Mouse (Mus musculus) right cerebral cortex, postnatal 25 days (tissue): ENCODE measurements around the gene Crip3.
A peak's percentile ranks its signal among the peaks of the same experiment; 100 is the strongest.

Experiments
- DNase-seq: peaks from one replicate; pipeline ENCODE4 v3.0.0; 2022

Gene Crip3

GRCm38 (mm10) chr17:46428761-46429414 lies at the start of gene Crip3:
Gene Crip3, plus strand, starts transcription at chr17:46428926.
- DNase-seq: no peak

- peak; percentile 98 for DNase-seq
Observed at GRCm38 (mm10) chr17:46383294-46384060, 45.2 kb upstream of the Crip3 start, which contains the start of gene Zfp318. Gene Zfp318, plus strand, starts transcription at chr17:46383731.

DNA sequence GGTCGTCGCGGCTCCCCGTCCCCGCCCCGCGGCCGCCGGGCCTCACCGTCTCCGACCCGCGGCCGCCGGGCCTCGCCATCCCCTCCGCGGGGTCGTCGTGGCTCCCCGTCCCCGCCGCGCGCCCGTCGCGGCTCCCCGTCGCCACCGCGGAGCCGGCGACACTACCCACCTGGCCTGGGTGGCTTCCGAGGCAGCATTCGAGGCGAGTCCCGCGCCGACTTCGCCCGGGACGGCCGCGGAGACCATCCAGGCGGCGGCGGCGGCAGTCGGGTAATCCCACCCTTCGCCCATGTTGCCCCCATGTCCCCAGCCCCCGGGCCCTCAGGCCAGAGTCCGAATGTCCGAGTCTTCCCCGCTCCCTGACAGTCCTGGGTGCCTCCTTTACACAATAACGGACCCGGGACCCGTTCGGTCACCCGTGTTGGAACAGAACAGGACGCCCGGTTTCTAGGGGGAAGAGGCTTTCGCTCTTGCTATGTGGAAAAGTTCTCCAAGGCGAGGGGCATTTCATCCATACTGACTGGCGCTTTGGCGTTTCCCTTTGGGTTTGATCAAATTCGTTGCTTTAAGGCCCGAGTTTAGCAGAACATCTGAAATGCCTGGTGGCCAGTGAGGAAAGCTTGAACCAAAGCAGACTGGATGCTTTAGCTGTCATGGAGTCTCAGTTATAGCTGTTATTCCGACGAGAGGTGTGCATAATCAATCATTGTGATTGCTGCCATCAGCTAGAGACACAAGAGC lies 44.5 kb upstream of the Crip3 start:
- peak; percentile 39 for DNase-seq

DNA sequence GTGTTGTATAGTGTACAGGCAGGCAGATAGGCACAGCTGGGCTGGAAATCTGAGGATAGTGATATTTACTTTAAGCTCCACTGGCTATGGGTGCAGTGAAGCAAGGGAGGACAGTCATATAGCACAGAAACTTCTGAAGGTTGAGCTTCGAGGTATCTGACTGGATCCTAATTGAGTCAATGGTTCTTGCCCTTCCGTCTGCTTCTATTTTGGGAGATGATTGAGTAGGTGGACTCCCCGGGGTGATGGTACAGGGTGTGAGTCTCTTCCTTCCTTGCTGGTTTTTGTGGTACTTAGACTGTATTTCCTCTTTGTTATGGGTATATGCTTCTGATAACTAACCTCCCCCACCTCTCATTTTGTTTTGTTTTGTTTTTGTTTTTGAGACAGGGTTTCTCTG lies 40.5 kb upstream of the Crip3 start:
- DNase-seq: no peak

GRCm38 (mm10) chr17:46393012-46393411 lies 35.7 kb upstream of the Crip3 start:
- no peak for DNase-seq

DNA sequence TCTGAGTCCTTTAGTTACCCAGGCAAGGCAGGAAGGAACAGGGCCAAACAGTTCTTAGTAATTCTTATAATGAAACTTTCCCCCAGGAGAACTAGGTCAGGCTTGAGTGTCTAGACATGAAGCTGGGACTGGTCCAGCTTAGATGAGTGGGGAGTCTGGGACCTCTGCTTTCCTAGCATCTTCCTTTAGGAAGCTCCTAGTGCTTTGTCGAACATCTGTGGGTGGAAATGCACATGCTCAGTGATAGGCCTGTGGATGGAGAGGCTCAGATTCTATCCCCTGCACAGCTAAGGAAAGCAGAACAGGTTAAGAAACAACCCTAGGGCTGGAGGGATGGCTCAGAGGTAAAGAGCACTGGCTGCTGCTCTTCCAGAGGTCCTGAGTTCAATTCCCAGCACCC lies 34.1 kb upstream of the Crip3 start:
- DNase-seq: no peak

GRCm38 (mm10) chr17:46408478-46408877 lies 20.2 kb upstream of the Crip3 start:
- no peak for DNase-seq

GRCm38 (mm10) chr17:46418628-46419027 lies 10.1 kb upstream of the Crip3 start:
- no peak for DNase-seq

DNA sequence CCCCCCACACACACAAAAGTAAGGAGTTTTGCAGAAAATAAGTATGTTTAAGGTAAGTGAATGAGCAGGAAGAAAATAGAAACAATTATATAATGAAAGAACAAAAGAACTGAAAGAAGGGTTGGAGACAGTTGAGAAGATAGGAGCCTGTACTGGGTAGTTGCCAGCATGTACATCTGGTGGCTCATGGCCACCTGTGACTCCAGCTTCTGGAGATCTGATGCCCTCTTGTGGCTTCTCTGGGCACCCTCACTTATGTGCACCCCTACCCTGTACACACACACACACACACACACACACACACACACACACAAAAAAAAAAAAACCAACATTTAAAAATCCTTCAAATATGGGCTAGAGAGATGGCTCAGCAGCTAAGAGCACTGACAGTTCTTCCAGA lies 9.0 kb upstream of the Crip3 start:
- DNase-seq: no peak

DNA sequence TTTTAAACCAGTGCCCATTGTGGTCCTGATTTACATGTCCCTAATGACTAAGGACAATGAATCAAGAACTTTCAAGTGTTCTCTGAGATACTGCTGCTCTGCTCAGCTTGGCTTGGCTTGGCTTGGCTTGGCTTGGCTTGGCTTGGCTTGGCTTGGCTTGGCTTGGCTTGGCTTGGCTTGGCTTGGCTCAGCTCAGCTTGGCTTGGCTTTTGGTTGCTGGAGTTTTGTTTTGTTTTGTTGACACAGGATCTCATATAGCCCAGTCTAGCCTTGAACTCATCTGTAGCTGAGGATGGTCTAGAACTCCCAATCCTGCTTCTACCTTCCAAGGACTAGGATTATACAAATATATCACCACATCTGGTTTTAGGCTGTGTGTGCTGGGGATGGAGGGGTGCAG lies 2.2 kb upstream of the Crip3 start:
- DNase-seq: no peak

DNA sequence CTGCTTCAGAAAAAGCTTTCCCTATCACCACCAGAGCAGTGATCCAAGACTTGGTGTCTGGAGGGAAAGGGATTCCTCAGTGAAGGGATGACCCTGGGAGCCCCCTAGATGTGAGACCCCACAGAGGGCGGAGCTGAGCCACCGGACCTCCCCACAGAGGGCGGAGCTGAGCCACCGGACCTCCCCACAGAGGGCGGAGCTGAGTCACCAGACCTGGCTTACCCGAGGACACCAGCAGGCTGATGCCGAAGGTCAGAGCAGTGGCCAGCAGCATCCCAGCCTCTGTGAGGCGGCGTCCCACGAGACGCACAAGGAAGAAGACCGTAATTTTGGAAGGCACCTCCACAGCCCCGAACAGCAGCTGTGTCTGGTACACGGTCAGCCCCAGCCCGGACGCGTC lies 4.9 kb downstream of the Crip3 start:
- DNase-seq: no peak

DNA sequence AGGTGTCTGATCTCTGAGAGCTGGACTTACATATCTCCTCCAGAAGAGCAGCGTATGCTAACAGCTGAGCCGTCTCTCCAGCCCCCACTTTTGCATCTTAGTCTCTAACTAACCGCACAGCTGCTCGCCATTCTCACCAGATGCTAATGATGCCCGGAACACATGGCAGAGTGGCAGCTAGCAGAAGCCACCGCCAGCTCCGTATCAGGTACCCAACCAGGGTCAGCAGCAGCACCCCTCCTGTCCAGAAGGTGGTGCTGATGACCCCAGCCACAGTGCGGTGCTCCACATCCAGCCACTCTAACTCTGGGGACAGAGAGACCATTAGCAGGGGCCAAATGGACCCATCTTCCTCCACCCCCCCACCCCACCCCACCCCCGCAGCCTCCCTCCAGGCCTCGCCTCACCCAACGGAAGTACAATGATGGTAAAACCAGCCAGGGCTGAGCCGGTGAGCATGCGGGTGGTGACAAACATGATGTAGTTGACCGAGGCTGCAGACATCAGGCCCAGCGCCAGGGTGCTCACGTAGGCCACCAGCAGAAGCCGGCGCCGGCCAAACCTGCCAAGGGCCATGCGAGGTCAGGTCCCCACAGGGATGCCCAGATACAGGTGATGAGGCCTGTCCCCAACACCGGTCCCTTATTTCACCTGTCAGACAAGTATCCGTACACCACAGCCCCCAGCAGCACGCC lies 8.1 kb downstream of the Crip3 start:
- DNase-seq: peak; percentile 9

GRCm38 (mm10) chr17:46438298-46438873 lies 9.7 kb downstream of the Crip3 start, which contains the start of gene Slc22a7:
Gene Slc22a7, minus strand, starts transcription at chr17:46438457.
- no peak for DNase-seq

DNA sequence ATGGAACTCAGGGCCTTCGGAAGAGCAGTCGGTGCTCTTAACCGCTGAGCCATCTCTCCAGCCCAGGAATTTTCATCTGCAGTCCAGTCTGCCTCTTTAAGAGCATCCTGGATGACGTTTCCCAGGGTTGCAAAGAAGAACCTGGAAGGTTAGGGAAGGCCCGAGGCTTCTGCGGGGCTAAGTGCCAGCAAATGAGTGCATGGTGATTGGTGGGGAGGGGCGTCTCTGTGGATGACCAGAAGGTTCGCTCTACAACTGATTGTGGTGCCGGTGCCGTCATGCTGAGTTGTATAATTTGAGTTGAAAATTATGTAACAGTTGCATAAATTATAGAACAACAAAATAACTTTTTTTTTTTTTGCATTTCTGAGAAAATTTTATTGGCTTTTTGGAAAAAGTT lies 10.4 kb downstream of the Crip3 start:
- no peak for DNase-seq

- no peak for DNase-seq
Observed at GRCm38 (mm10) chr17:46444839-46445579, 16.3 kb downstream of the Crip3 start.

GRCm38 (mm10) chr17:46446264-46446663 lies 17.5 kb downstream of the Crip3 start:
- no peak for DNase-seq

- DNase-seq: no peak
Observed at GRCm38 (mm10) chr17:46452683-46453082, 24.0 kb downstream of the Crip3 start.

DNA sequence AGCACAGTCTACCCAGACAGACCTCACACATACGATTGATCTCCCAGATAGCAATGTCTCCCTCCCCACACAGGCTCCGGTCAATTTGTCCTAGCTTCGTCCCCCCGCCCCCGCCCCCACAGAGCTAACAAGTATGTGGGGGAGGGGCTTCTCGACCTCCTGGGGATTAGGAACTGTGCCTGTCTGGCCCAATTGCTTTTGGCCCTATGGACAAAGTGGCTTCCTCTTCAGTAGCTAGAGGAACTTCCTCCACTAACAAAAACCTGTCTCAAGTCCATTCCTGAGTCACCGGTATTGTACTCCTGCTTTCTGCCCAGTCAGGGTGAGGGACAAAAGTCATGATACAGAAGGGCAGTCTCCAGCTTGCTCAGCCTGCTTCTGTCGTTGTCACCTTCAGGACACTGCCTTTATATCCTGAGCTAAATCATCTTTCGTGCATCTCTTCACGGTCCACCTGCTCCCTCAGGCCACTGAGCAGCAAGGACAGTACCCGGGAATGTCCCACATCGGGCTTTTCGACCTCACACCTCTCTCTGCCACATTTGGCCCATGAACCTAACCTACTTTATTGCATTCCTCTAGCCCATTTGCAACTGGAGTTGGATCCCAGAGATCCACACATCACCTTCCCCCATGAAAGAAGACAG lies 24.7 kb downstream of the Crip3 start:
- DNase-seq: no peak

GRCm38 (mm10) chr17:46453970-46454411 lies 25.3 kb downstream of the Crip3 start:
- DNase-seq: no peak

DNA sequence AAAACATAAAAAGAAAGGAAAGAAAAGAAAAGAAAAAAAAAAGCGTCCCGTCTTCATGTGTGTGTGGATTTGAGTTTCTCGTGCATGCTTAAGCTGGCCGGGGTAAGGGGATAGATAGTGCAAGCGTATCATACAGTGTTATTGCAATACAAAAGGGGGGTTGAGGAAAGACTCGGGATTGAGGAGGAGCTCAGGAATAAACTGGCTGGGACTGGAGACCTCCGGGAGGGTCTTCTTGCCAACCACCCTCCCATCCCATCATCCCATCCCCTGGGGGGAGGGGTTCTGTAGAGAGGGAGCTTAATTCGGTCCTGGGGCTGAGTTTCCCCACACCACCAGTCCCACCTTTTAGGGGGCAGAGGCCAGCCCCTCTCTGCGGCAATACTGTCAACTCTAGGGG lies 25.8 kb downstream of the Crip3 start:
- no peak for DNase-seq

GRCm38 (mm10) chr17:46455110-46455691 lies 26.5 kb downstream of the Crip3 start:
- no peak for DNase-seq
